Mouse (Mus musculus) lung, postnatal 0 days (tissue): Measurements from ENCODE around the gene Tmem164. TPM values are rescaled to one million over a fixed set of nuclear protein-coding genes. Genes with fewer than 3 reads are reported as not detected.

Experiments used
- ATAC-seq: fragments of 200-750 bp; cut with Nextera tagmentation; 2 replicates; pipeline ENCODE4 v1.8.0; 2017; ENCODE audit warnings: moderate library complexity
- DNase-seq: peaks from one replicate; pipeline ENCODE4 v3.0.0-alpha.2; 2016; ENCODE audit warnings: low spot score
- H3K27ac ChIP-seq: fragments of 300-500 bp; sonication (generic); 2 replicates; pipeline ENCODE4 v1.5.1; 2014; ENCODE audit warnings: antibody characterized with exemption, mild to moderate bottlenecking, low read length, mixed read lengths
- H3K27me3 ChIP-seq: fragments of 300-500 bp; sonication (generic); replicated peaks from 2 replicates; pipeline ENCODE4 v1.6.1; 2014; ENCODE audit warnings: low read length, mixed read lengths; ENCODE audit not compliant: insufficient read depth
- H3K36me3 ChIP-seq: fragments of 300-500 bp; sonication (generic); 2 replicates; pipeline ENCODE4 v1.6.1; 2014; ENCODE audit warnings: low read length, mixed read lengths; ENCODE audit not compliant: insufficient read depth
- H3K4me1 ChIP-seq: fragments of 300-500 bp; sonication (generic); 2 replicates; pipeline ENCODE4 v1.6.1; 2014; ENCODE audit warnings: antibody characterized with exemption, low read depth, low read length, mixed read lengths; ENCODE audit not compliant: insufficient read depth
- H3K4me2 ChIP-seq: fragments of 300-500 bp; sonication (generic); replicated peaks from 2 replicates; pipeline ENCODE4 v1.6.1; 2014; ENCODE audit warnings: low read depth, mild to moderate bottlenecking, low read length, moderate library complexity, mixed read lengths
- H3K4me3 ChIP-seq: fragments of 300-500 bp; sonication (generic); 2 replicates; pipeline ENCODE4 v1.5.1; 2014; ENCODE audit warnings: low read depth, low read length
- H3K9ac ChIP-seq: fragments of 300-500 bp; sonication (generic); replicated peaks from 2 replicates; pipeline ENCODE4 v1.6.1; 2014; ENCODE audit warnings: low read depth, mild to moderate bottlenecking
- H3K9me3 ChIP-seq: fragments of 300-500 bp; sonication (generic); 2 replicates; pipeline ENCODE4 v1.6.1; 2016; ENCODE audit warnings: low read length, mixed read lengths
- CTCF ChIP-seq: IDR thresholded peaks from 2 replicates; pipeline ENCODE4 v1.5.1; 2016; ENCODE audit warnings: antibody characterized with exemption, mild to moderate bottlenecking
- EP300 ChIP-seq: IDR thresholded peaks from 2 replicates; pipeline ENCODE4 v1.6.1; 2016; ENCODE audit warnings: antibody characterized with exemption, mild to moderate bottlenecking, control low read depth
- WGBS: fragments of 180-500 bp; shearing (Covaris S2); extraction: QIAGEN DNeasy Blood & Tissue Kit; methylation state at CpG from one replicate; pipeline ENCODE4 v1.1.7; 2014; 5-methylcytosine and 5-hydroxymethylcytosine counted together
- polyA plus RNA-seq: library from polyadenylated mRNA; unstranded; fragments of >200 nt; fragmentation: Nextera tagmentation; extraction: Ambion mirVana; gene quantifications from 2 replicates; pipeline ENCODE4 v1.2.1, GENCODE M21; 2015

The Tmem164 gene
- polyA plus RNA-seq, 1 experiment from 2014 or later: 47.4 TPM

DNA sequence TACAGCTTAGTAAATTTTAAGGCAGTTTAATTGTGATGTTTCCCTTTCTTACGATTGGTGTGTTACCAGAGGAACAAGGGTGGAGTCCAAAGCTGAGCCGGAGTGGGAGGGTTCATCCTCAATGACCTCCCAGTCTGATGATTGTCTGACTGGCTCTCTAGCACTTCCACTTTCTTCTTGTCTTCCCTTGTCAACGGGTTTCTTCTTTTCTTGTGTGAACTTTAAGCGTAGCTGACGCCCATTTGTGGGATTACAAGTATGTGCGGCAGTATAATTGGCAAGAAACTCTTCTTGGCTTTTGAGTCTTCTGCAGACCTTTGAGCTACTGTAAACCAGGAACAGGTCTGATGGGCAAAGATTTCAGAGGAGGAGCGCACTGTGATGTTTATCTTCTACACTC lies 17.0 kb downstream of the Tmem164 start:
- no peaks in the 10 kb centered on the region for H3K27me3 ChIP-seq
- WGBS: 58% methylated on average over 7 of the region's 7 CpGs
- no peaks in the 10 kb centered on the region; the same call in 1 of the 2 replicates for H3K4me1 ChIP-seq
- no peak overlapping the region for H3K9ac ChIP-seq
- H3K4me3 ChIP-seq: no peak overlapping the region
- DNase-seq (no peak), ATAC-seq (no peak)
- no peaks in the 10 kb centered on the region for H3K9me3 ChIP-seq
- TF ChIP-seq CTCF (no peak), EP300 (no peak)
- no peak overlapping the region for H3K27ac ChIP-seq
- H3K4me2 ChIP-seq: no peak overlapping the region
- no peaks in the 10 kb centered on the region for H3K36me3 ChIP-seq

DNA sequence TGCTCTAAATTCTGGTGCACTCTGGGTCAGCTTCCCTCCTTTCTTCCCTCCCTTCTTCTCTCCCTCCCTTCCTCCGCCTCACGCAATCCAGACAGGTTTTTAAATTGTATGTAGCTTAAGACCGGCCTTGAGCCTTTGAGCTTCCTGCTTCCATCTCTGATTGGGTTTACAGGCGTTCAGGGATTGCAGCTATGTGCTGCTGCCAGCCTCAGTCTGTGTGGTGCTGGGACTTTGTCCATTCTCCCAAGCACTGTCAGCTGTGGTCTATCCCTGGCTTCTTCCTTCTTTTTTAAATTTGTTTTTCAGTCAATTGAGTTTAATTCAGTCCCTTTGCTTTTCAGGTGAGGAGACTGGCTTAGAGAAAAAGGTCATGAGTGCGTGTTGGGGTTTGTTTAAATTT lies 20.9 kb downstream of the Tmem164 start:
- no peaks in the 10 kb centered on the region for H3K27me3 ChIP-seq
- no peak overlapping the region for H3K4me2 ChIP-seq
- WGBS: 52% methylated on average over 5 of the region's 5 CpGs
- no peak overlapping the region for H3K9ac ChIP-seq
- no peaks in the 10 kb centered on the region for H3K36me3 ChIP-seq
- no peak for DNase-seq
- H3K4me1 ChIP-seq: no peaks in the 10 kb centered on the region; the same call in 1 of the 2 replicates
- TF ChIP-seq CTCF (no peak), EP300 (no peak)
- no peak overlapping the region for H3K4me3 ChIP-seq
- H3K27ac ChIP-seq: peak overlapping the region; percentile 8; the same call in 1 of the 2 replicates
- H3K9me3 ChIP-seq: no peaks in the 10 kb centered on the region
- ATAC-seq: no peak

DNA sequence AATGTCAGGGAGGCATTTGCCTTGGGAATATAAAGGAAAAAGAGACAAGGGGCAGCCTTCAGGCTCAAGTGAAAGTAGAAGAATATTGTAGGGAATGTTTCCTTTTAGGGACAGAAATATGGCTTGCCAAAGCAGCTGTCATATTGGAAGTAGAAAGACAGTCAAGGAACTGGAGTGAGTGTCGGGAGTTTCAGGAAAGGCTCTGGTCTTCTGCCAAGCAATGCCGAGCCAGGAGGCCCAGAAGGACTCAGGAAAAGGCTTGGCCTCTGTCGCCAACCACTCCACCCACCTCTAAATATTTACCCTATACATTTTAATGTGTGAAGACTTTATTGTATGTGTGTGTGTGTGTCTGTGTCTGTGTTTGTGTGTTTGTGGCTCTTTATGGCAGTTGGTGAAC lies 21.4 kb downstream of the Tmem164 start:
- ATAC-seq: peak; percentile 41; the same call in 1 of the 2 replicates
- peak overlapping the region; percentile 8; the same call in 1 of the 2 replicates for H3K27ac ChIP-seq

DNA sequence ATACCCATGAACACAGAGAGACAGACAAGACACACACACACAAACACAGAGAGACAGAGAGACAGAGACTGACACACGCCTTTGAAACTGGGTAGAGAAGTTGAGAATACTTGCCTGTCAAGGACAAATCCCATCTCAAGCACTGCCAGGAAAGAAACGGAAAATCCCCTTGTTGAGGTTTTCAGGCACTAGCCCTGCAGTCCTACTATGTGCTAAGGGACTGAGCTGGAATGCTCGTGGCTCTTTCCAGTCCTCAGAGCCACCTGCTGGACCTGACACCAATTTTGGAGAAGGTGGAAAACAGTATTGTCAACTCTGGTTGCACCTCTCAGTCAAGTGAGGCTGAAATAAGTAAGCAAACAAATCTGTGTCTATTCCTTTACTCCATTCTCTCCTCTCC lies 22.7 kb downstream of the Tmem164 start:
- WGBS: 84% methylated on average over 3 of the region's 3 CpGs
- no peak for TF ChIP-seq EP300
- TF ChIP-seq CTCF: no peak
- H3K4me2 ChIP-seq: no peak overlapping the region
- H3K4me3 ChIP-seq: no peak overlapping the region
- H3K9ac ChIP-seq: no peak overlapping the region
- no peaks in the 10 kb centered on the region; the same call in 1 of the 2 replicates for H3K4me1 ChIP-seq
- no peaks in the 10 kb centered on the region for H3K9me3 ChIP-seq
- no peak for DNase-seq
- no peaks in the 10 kb centered on the region for H3K27me3 ChIP-seq
- no peaks in the 10 kb centered on the region for H3K36me3 ChIP-seq
- H3K27ac ChIP-seq: no peak overlapping the region
- ATAC-seq: no peak

More for the DNA sequence above, 21.4 kb downstream of the Tmem164 start:
- Histone ChIP-seq H3K27me3 (no peaks in the 10 kb centered on the region), H3K9me3 (no peaks in the 10 kb centered on the region), H3K9ac (no peak overlapping the region), H3K36me3 (no peaks in the 10 kb centered on the region), H3K4me3 (no peak overlapping the region), H3K4me1 (no peaks in the 10 kb centered on the region; the same call in 1 of the 2 replicates), H3K4me2 (no peak overlapping the region)
- 6% methylated on average over 3 of the region's 3 CpGs for WGBS
- TF ChIP-seq EP300 (no peak), CTCF (no peak)
- DNase-seq: peak; percentile 59

DNA sequence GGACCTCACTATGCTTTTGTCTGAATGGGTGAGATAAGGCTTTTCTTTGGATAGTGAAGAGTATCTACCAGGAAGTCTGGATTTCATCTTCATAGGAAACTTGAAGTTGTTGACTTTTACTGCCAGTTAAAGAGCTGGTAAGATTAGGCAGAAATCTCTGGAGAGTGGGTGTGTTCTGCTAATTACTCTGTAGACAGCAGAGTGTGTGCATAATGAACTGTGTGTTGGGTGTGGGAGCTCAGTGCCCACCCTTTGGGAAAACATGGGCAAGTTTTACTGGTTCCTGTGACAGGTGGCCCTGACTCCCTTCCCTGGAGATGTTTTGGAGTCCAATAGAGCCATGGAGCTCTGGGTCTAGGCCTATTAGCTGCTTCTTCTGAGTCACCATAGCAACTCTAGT lies 27.1 kb downstream of the Tmem164 start:
- Histone ChIP-seq H3K27ac (no peak overlapping the region), H3K4me1 (no peaks in the 10 kb centered on the region), H3K9ac (no peak overlapping the region), H3K27me3 (no peaks in the 10 kb centered on the region), H3K4me3 (no peak overlapping the region), H3K36me3 (no peaks in the 10 kb centered on the region), H3K9me3 (no peaks in the 10 kb centered on the region), H3K4me2 (no peak overlapping the region)
- no peak for DNase-seq
- TF ChIP-seq EP300: no peak
- TF ChIP-seq CTCF: no peak
- ATAC-seq: no peak

DNA sequence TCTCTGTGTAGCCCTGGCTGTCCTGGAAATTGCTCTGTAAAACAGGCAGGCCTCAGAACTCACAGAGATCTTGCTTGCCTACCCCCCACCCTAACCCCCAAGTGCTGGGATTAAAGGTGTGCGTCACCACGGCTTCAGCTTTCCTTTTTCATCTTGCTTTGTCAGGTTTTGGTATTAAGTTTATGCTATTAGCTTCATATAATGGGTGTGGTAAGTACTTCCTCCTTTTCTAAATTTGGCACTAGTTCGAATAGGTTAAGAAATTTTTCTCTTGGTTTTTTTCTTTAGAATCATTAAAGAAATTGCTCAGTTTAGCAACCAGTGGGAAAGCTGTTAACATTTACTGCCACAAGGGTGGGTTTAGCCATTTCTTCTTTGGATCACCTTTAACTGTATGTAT lies 34.8 kb downstream of the Tmem164 start:
- H3K27me3 ChIP-seq: no peaks in the 10 kb centered on the region
- no peak overlapping the region for H3K4me2 ChIP-seq
- ATAC-seq (no peak), DNase-seq (no peak)
- TF ChIP-seq EP300 (no peak), CTCF (no peak)
- H3K27ac ChIP-seq: no peak overlapping the region
- H3K9ac ChIP-seq: no peak overlapping the region
- H3K4me1 ChIP-seq: no peaks in the 10 kb centered on the region
- no peaks in the 10 kb centered on the region for H3K36me3 ChIP-seq
- 63% methylated on average over 3 of the region's 3 CpGs for WGBS
- no peak overlapping the region for H3K4me3 ChIP-seq
- no peaks in the 10 kb centered on the region for H3K9me3 ChIP-seq

DNA sequence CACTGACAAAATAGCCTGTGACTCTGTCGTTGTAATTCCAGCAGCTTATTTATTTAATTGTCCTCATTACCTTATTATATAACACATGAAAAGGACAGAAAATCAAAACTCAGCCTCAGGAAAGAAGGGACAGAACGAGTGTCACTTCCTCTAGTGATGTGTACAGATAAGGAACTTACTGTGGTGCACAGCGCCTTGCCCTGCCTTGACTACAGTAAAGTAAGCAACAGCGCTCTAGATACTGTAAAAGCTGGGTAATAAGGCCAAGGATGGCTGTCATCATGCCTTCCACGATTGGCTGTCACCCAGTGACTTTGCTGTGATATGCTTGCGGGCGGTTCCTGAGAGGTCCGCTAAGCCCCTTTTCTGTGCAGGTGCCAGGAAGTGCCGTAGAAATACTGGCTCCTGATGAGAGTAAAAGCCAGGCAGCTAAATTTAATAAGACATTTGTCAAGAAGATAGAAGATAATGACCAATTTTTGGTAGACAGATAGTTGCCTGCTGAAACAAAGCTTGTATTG lies 36.8 kb downstream of the Tmem164 start:
- H3K4me2 ChIP-seq: no peak overlapping the region
- H3K9ac ChIP-seq: no peak overlapping the region
- H3K9me3 ChIP-seq: no peaks in the 10 kb centered on the region
- no peak overlapping the region for H3K27ac ChIP-seq
- WGBS: 68% methylated on average over 9 of the region's 9 CpGs
- ATAC-seq (no peak), DNase-seq (no peak)
- TF ChIP-seq EP300: no peak
- TF ChIP-seq CTCF: no peak
- no peak overlapping the region for H3K4me3 ChIP-seq
- H3K36me3 ChIP-seq: no peaks in the 10 kb centered on the region
- no peaks in the 10 kb centered on the region for H3K27me3 ChIP-seq
- no peaks in the 10 kb centered on the region for H3K4me1 ChIP-seq
